Mouse (Mus musculus): ENCODE data around the gene Saysd1.
A peak's percentile ranks its signal among the peaks of the same experiment; 100 is the strongest.

Saysd1 gene

GRCm38 (mm10) chr14:20138484-20139355, at the start of gene Saysd1:
TSS of gene Saysd1 (minus strand) at chr14:20138534.
- no peak for DNase-seq (ENCODE audit: low read depth, low spot score)

GRCm38 (mm10) chr14:20185426-20185825, 47.1 kb upstream of the Saysd1 start:
- no peak for DNase-seq (ENCODE audit: low read depth, low spot score)

- DNase-seq (ENCODE audit: low read depth, low spot score): no peak
These were observed 45.4 kb upstream of the Saysd1 start for GRCm38 (mm10) chr14:20183701-20184100.

- no peak for DNase-seq (ENCODE audit: low read depth, low spot score)
These were observed 44.3 kb upstream of the Saysd1 start for GRCm38 (mm10) chr14:20182596-20182995.

- peak; percentile 43 for DNase-seq (ENCODE audit: low read depth, low spot score)
These were observed 43.2 kb upstream of the Saysd1 start, which contains the start of gene Kcnk5 for GRCm38 (mm10) chr14:20181466-20181921. TSS of gene Kcnk5 (minus strand) at chr14:20181809.

GRCm38 (mm10) chr14:20180751-20181162, 42.4 kb upstream of the Saysd1 start:
- DNase-seq (ENCODE audit: low read depth, low spot score): no peak

- DNase-seq (ENCODE audit: low read depth, low spot score): no peak
These were observed 42.0 kb upstream of the Saysd1 start for GRCm38 (mm10) chr14:20180304-20180703.

- DNase-seq (ENCODE audit: low read depth, low spot score): no peak
These were observed 41.5 kb upstream of the Saysd1 start for GRCm38 (mm10) chr14:20179731-20180280.

GRCm38 (mm10) chr14:20179080-20179479, 40.7 kb upstream of the Saysd1 start:
- DNase-seq (ENCODE audit: low read depth, low spot score): no peak

- no peak for DNase-seq (ENCODE audit: low read depth, low spot score)
These were observed 40.3 kb upstream of the Saysd1 start for GRCm38 (mm10) chr14:20178593-20178992.

GRCm38 (mm10) chr14:20177494-20178123, 39.3 kb upstream of the Saysd1 start:
- DNase-seq (ENCODE audit: low read depth, low spot score): no peak

GRCm38 (mm10) chr14:20175705-20176104, 37.4 kb upstream of the Saysd1 start:
- no peak for DNase-seq (ENCODE audit: low read depth, low spot score)

GRCm38 (mm10) chr14:20175114-20175513, 36.8 kb upstream of the Saysd1 start:
- DNase-seq (ENCODE audit: low read depth, low spot score): no peak

- no peak for DNase-seq (ENCODE audit: low read depth, low spot score)
These were observed 36.4 kb upstream of the Saysd1 start for GRCm38 (mm10) chr14:20174696-20175095.

- DNase-seq (ENCODE audit: low read depth, low spot score): no peak
These were observed 35.6 kb upstream of the Saysd1 start for GRCm38 (mm10) chr14:20173873-20174490.

GRCm38 (mm10) chr14:20172924-20173323, 34.6 kb upstream of the Saysd1 start:
- DNase-seq (ENCODE audit: low read depth, low spot score): no peak

GRCm38 (mm10) chr14:20172509-20172908, 34.2 kb upstream of the Saysd1 start:
- DNase-seq (ENCODE audit: low read depth, low spot score): no peak

- DNase-seq (ENCODE audit: low read depth, low spot score): no peak
These were observed 33.5 kb upstream of the Saysd1 start for GRCm38 (mm10) chr14:20171840-20172239.

GRCm38 (mm10) chr14:20169251-20169650, 30.9 kb upstream of the Saysd1 start:
- DNase-seq (ENCODE audit: low read depth, low spot score): no peak

- no peak for DNase-seq (ENCODE audit: low read depth, low spot score)
These were observed 30.1 kb upstream of the Saysd1 start for GRCm38 (mm10) chr14:20168478-20168877.

- no peak for DNase-seq (ENCODE audit: low read depth, low spot score)
These were observed 29.7 kb upstream of the Saysd1 start for GRCm38 (mm10) chr14:20168054-20168453.

GRCm38 (mm10) chr14:20165413-20165812, 27.1 kb upstream of the Saysd1 start:
- no peak for DNase-seq (ENCODE audit: low read depth, low spot score)
